Mouse (Mus musculus) limb, embryonic 12.5 days (tissue): ENCODE measurements around the gene Cdc42ep3. TPM values are rescaled to one million over a fixed set of nuclear protein-coding genes. Genes with fewer than 3 reads are reported as not detected.

Experiments used
- ATAC-seq: fragments of 200-750 bp; cut with Nextera tagmentation; 2 replicates; pipeline ENCODE4 v1.8.0; 2017; ENCODE audit warnings: low read depth, moderate TSS enrichment; ENCODE audit not compliant: insufficient number of reproducible peaks, insufficient read depth, low FRiP score, low TSS enrichment
- H3K27ac ChIP-seq: fragments of 300-500 bp; sonication (generic); 2 replicates; pipeline ENCODE4 v1.5.1; 2016; ENCODE audit warnings: mild to moderate bottlenecking, moderate library complexity
- H3K27me3 ChIP-seq: fragments of 300-500 bp; sonication (generic); 2 replicates; pipeline ENCODE4 v1.6.1; 2016; ENCODE audit warnings: mild to moderate bottlenecking, moderate library complexity
- H3K36me3 ChIP-seq: fragments of 300-500 bp; sonication (generic); 2 replicates; pipeline ENCODE4 v1.6.1; 2016; ENCODE audit warnings: mild to moderate bottlenecking, moderate library complexity
- H3K4me1 ChIP-seq: fragments of 300-500 bp; sonication (generic); replicated peaks from 2 replicates; pipeline ENCODE4 v1.6.1; 2016
- H3K4me2 ChIP-seq: fragments of 300-500 bp; sonication (generic); 2 replicates; pipeline ENCODE4 v1.6.1; 2016; ENCODE audit warnings: mild to moderate bottlenecking, moderate library complexity
- H3K4me3 ChIP-seq: fragments of 300-500 bp; sonication (generic); replicated peaks from 2 replicates; pipeline ENCODE4 v1.5.1; 2016; ENCODE audit warnings: mild to moderate bottlenecking
- H3K9ac ChIP-seq: fragments of 300-500 bp; sonication (generic); replicated peaks from 2 replicates; pipeline ENCODE4 v1.6.1; 2016; ENCODE audit warnings: mild to moderate bottlenecking, moderate library complexity
- H3K9me3 ChIP-seq: fragments of 300-500 bp; sonication (generic); 2 replicates; pipeline ENCODE4 v1.6.1; 2016; ENCODE audit warnings: mild to moderate bottlenecking, moderate library complexity
- WGBS: fragments of 180-500 bp; shearing (Covaris S2); methylation state at CpG from one replicate; pipeline ENCODE4 v1.1.7; 2016; 5-methylcytosine and 5-hydroxymethylcytosine counted together
- polyA plus RNA-seq: library from polyadenylated mRNA; unstranded; fragments of >200 nt; fragmentation: Nextera tagmentation; extraction: Ambion mirVana; gene quantifications from 2 replicates; pipeline ENCODE4 v1.2.1, GENCODE M21; 2016

Cdc42ep3 gene
- polyA plus RNA-seq, 1 experiment from 2014 or later, result 85.0 TPM

DNA sequence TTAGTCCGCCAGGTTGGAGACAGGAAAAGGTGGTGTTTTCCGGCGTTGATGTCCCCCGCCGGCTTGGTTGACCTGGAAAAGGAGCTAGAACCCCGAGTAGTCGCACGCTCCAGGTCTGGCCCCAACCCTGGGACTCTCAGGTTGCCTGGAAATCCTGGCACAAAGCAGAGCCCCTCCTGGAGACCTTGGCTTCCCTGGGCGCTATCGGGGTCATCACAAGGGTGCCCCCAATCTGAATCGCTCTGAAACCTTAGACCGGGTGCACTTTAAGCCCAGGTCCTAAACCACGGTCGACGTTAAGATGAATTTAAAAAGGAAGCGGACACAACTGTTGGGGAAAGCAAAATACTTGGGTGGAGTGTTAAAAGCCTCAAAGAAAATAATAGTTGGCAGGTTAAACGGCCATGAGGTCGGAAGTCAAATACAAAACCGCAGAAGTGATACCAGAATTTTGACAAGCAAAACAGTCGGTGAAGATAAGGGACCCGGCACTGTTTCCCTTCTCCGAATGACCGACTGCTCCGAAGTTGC is 1.2 kb upstream of the Cdc42ep3 start:
- H3K4me1 ChIP-seq, result peaks cover 32% of the 10 kb centered on the region
- H3K4me2 ChIP-seq, result peak overlapping the region; percentile 81
- H3K4me3 ChIP-seq, result peak overlapping the region; percentile 74
- 8% methylated on average over 24 of the region's 24 CpGs for WGBS
- peak overlapping the region; percentile 74; the same call in 1 of the 2 replicates for H3K9ac ChIP-seq
- peaks cover 2% of the 10 kb centered on the region; the same call in 1 of the 2 replicates for H3K36me3 ChIP-seq
- no peak overlapping the region for H3K27ac ChIP-seq
- H3K27me3 ChIP-seq, result peaks cover 24% of the 10 kb centered on the region
- no peaks in the 10 kb centered on the region for H3K9me3 ChIP-seq
- 0 out of 2 replicates have a peak, but pooled peaks have one; percentile 27 for ATAC-seq

DNA sequence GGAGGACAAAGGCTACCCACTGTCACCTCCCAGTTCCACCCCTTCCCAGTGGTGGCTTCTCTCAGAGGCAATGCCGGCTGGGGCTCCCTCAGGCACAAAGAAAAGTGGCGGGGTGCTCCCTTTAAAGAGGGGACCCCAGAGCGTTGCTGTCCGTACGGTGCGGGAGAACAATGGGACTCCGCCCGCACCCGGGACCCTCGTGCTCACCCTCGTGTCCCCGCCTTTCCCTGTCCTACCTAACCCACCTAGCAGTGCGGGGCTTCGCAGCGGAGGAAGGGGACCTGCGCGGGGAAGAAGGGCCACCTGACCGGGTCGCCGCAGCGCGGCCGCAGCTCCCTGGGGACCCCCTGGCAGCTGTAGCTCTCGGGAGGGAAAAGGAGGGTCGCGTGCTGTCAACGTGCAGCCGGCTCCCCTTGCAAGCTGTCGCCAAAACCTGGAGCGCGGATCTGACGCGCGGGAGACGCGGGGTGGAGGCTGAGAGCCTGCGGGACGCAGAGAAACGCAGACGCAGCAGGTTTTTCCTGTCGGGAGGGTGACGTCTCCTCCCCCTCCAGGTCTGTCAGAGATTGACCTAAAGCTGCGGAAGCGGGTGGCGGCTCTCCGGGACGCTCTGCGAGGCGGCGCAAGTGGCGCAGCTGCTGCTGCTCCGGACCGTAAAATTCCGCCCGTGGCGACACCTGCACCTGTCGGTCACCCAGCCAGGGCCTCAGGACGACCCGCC is 540 bp upstream of the Cdc42ep3 start:
- H3K4me1 ChIP-seq, result peaks cover 38% of the 10 kb centered on the region
- peak overlapping the region; percentile 74 for H3K4me3 ChIP-seq
- H3K4me2 ChIP-seq, result peak overlapping the region; percentile 81
- peak overlapping the region; percentile 78; the same call in 1 of the 2 replicates for H3K27ac ChIP-seq
- H3K27me3 ChIP-seq, result peaks cover 24% of the 10 kb centered on the region
- H3K36me3 ChIP-seq, result peaks cover 8% of the 10 kb centered on the region; the same call in 1 of the 2 replicates
- under 1% methylated on average over 59 of the region's 59 CpGs for WGBS
- ATAC-seq, result peak; percentile 32; the same call in 1 of the 2 replicates
- H3K9me3 ChIP-seq, result no peaks in the 10 kb centered on the region
- H3K9ac ChIP-seq, result peak overlapping the region; percentile 74

DNA sequence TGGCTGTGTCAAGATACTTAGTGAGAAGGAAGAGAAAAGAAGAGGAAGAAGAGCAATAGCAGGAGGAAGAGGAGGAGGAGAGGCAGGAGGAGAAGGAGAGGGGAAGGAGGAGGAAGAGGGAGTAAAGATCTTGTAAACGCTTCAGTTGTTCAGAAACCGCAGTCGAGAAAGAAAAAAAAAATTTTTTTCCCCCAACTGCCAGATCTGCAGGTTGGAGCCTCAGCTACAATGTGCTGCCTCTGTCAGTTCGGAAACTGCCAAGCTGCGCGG is 782 bp downstream of the Cdc42ep3 start:
- Histone ChIP-seq H3K36me3 (peaks cover 19% of the 10 kb centered on the region; the same call in 1 of the 2 replicates), H3K9me3 (no peaks in the 10 kb centered on the region), H3K27ac (peak overlapping the region; percentile 78), H3K4me3 (peak overlapping the region; percentile 74), H3K27me3 (peaks cover 24% of the 10 kb centered on the region), H3K9ac (peak overlapping the region; percentile 74), H3K4me2 (peak overlapping the region; percentile 81), H3K4me1 (peaks cover 51% of the 10 kb centered on the region)
- ATAC-seq, result no peak
- 0% methylated on average over 6 of the region's 6 CpGs for WGBS

DNA sequence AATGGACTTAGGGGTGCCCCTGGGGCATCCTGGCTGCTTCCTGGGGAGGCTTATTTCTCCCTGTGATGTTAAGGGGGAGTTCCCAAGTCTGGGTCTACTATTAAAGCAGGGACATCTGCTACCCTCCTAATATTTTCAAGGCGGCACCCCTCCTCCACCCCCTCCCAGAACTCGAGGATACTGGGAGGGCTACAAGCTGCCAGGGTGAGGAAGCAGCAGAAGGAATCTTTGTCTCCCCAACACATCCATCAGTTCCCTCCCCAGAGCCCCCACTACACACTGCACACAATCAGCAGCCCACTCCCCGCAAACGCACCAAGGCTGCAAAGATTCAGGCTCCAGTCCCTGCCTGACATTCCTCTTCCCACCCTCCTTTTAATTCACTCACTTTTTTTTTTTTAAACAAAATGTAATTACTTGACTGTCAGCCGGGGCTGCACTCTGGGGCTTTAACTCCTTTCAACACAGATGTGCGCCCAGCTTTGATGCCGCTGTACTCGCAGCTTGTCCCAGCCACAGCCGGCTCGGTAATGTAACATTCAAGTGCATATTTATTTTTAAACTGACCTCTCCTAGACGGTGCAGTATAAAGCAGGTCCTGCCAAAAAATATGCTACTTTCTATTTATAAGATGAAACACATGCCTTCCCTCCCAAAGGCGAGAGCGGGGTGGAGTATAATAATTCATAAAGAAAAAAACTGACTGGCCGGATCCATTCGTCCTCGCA is 1.3 kb downstream of the Cdc42ep3 start:
- Histone ChIP-seq H3K36me3 (peaks cover 19% of the 10 kb centered on the region; the same call in 1 of the 2 replicates), H3K27me3 (peaks cover 24% of the 10 kb centered on the region), H3K4me1 (peaks cover 56% of the 10 kb centered on the region), H3K27ac (peak overlapping the region; percentile 78), H3K9me3 (no peaks in the 10 kb centered on the region), H3K9ac (peak overlapping the region; percentile 74), H3K4me2 (peak overlapping the region; percentile 81), H3K4me3 (peak overlapping the region; percentile 74)
- ATAC-seq, result no peak
- 1% methylated on average over 16 of the region's 16 CpGs for WGBS

DNA sequence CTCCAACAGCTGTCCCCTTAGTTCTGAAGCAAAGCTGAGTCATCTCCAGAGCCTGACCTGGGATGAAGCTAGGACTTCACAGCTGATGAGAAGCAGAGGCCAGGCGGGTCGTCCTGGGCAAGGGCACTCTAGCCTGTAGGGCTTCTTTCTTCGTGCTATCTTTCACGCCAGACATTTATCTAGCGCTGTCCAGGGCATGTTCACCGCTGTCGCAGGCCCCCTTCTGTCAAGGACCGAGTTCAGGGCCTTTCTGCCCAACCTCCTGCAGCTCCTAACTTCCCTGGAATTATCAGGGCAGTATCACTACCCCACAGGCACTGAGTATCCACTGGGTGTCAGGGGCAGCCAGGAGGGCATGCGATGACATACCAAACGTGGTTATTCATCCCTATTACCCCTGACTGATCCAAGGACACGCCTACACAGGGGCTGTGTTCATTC is 4.1 kb downstream of the Cdc42ep3 start:
- Histone ChIP-seq H3K4me2 (peak overlapping the region; percentile 37), H3K27ac (no peak overlapping the region), H3K36me3 (peaks cover 26% of the 10 kb centered on the region; the same call in 1 of the 2 replicates), H3K27me3 (peaks cover 5% of the 10 kb centered on the region; the same call in 1 of the 2 replicates), H3K9me3 (no peaks in the 10 kb centered on the region), H3K4me1 (peaks cover 71% of the 10 kb centered on the region), H3K9ac (0 out of 2 replicates have a peak overlapping the region, but pooled peaks have one; percentile 8), H3K4me3 (peak overlapping the region; percentile 12; the same call in 1 of the 2 replicates)
- no peak for ATAC-seq
- 82% methylated on average over 11 of the region's 11 CpGs for WGBS

DNA sequence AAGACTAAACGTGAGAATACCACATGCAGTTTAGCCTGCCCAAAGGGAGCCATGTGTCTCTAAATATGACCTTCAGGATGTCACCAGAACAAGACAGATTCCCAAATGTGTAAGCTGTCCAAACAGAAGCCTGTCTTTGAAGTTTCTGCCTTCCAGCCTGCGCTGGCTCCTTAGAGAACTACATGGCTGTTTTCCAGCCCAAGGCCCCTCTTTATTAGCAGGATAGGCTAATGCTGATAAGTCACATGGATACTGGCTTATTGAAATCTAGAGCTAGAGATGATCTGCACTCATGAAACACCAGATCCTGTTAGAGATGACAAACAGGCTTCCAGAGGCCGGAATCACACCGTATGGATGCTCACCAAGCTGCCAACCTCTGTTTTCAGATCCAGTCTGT is 5.5 kb downstream of the Cdc42ep3 start:
- peaks cover 32% of the 10 kb centered on the region for H3K36me3 ChIP-seq

DNA sequence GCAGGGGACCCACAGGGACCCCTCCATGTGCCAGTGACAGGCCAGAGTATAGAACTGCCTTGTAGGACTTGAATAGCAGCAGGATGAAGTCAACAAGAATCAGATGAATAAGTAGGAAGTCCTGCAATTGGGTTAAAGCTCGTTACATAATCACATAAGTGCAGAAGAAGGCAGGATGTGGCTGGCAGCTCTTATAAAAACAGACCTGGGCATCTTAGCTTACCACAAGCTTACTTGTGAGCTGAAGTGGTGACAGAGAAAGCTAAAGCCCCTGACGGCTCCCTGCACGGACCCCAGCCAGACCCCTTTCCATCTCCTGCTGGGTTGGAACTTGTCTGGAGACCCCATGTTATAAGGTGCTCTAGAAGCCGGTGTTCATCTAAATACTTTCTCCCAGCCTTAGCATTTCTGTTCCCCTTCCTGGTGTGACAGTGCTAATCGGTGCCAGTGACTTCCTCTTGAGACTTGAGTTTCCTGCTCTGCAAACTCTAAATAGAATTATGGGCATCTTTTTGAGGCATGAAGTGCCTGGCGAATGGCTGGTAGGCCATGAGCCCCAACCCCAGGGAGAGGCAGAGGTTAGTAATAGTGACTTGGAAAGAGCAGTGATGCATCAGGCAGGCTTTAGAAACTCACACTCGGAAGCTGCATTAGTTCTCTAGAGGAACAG is 6.8 kb downstream of the Cdc42ep3 start:
- no peak overlapping the region for H3K4me2 ChIP-seq
- H3K36me3 ChIP-seq, result peaks cover 32% of the 10 kb centered on the region
- no peak overlapping the region for H3K9ac ChIP-seq
- no peak for ATAC-seq
- H3K9me3 ChIP-seq, result no peaks in the 10 kb centered on the region
- peaks cover 85% of the 10 kb centered on the region for H3K4me1 ChIP-seq
- whole genome bisulfite sequencing, result 67% methylated on average over 7 of the region's 7 CpGs
- no peaks in the 10 kb centered on the region for H3K27me3 ChIP-seq
- no peak overlapping the region for H3K27ac ChIP-seq
- H3K4me3 ChIP-seq, result no peak overlapping the region

More for the DNA sequence above, 5.5 kb downstream of the Cdc42ep3 start:
- Histone ChIP-seq H3K4me1 (peaks cover 79% of the 10 kb centered on the region), H3K27me3 (no peaks in the 10 kb centered on the region), H3K9ac (no peak overlapping the region), H3K4me2 (0 out of 2 replicates have a peak overlapping the region, but pooled peaks have one; percentile 15), H3K4me3 (no peak overlapping the region), H3K27ac (no peak overlapping the region), H3K9me3 (no peaks in the 10 kb centered on the region)
- WGBS, result 82% methylated on average over 4 of the region's 4 CpGs
- no peak for ATAC-seq

DNA sequence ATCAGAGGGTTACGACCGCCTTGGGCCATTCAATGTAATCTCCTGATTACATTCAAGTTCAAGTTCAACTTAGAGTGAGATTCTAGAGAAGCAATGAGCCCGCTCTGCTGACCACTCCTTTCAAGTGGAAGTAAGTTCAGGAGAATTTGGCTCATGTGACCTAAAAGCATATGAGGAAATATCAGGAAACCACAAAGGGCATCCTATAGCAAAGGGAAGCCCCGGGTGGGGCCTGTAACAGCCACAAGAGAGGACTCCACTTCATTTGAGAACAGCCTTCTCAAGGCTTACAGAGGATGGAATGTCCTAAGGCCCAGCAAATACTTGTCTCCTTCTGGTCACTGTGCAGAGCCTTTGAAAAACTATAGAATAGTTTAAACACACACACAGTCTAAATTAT is 7.6 kb downstream of the Cdc42ep3 start:
- no peaks in the 10 kb centered on the region for H3K27me3 ChIP-seq
- H3K9me3 ChIP-seq, result no peaks in the 10 kb centered on the region
- H3K4me3 ChIP-seq, result no peak overlapping the region
- ATAC-seq, result no peak
- H3K27ac ChIP-seq, result no peak overlapping the region
- H3K4me1 ChIP-seq, result peaks cover 86% of the 10 kb centered on the region
- no peak overlapping the region for H3K9ac ChIP-seq
- peaks cover 32% of the 10 kb centered on the region for H3K36me3 ChIP-seq
- 90% methylated on average over 4 of the region's 4 CpGs for WGBS
- no peak overlapping the region for H3K4me2 ChIP-seq

DNA sequence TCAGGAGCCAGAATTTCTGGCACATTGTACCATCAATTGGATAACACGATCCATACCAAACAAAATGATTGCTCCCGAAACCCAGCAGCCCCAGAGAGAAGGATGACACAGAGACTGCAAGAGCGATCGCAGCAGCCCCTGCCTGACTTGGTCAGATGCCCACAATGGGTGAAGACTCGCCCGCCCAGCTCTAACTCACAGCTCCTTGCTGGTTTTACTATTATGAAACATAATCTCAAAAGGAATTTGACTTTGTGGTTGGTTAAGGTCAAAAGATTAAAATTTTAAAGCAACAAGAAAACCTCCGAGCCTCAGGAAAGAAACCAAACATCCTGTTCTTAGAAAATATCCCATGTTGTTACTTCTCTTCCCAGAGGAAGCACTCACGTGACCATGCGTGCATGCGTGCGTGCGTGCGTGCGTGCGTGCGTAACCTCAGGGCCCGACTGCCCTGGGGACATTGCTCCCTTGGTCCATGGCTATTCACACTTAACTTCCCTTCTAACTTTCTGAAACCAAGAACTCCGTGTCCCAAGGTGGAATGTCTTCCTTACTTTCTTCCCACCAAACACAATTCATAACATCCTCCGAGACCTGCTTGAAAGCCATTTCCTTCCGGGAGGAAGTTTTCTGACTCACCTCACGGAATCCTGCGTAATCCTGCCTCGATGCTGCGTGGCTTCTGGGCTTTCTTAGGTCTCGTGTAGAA is 9.7 kb downstream of the Cdc42ep3 start:
- Histone ChIP-seq H3K4me1 (peaks cover 76% of the 10 kb centered on the region), H3K4me2 (no peak overlapping the region), H3K36me3 (peaks cover 30% of the 10 kb centered on the region), H3K9ac (no peak overlapping the region), H3K9me3 (no peaks in the 10 kb centered on the region), H3K4me3 (no peak overlapping the region), H3K27me3 (no peaks in the 10 kb centered on the region), H3K27ac (0 out of 2 replicates have a peak overlapping the region, but pooled peaks have one; percentile 24)
- WGBS, result 91% methylated on average over 25 of the region's 25 CpGs
- no peak for ATAC-seq

DNA sequence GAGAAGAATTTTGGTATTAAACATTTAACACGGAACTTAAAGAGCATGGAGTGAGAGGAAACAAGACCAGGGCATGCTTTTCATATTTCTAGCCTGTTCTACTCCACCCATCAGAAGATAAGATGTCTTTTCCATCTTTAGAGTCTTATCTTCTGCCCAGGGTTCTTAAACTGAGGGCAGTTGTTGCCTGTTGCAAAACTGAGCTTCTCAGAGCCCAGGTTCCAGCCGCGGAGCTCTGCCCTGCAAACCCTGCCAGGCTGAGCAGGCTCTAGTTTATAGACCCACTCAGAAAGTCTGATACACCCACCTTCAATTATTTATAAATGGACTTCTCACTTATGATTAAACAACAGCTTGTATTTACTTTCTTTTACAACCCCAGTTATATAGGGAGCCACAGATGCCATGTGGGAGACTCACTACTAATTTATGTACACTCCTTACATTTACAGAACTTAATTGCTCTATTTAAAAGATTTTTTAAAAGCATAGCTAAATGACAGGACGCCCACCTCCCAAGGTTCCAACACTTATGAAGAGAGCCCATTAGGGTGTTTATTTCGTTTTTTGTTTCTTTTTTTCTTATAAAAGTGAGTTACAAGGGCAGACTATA is 11.5 kb downstream of the Cdc42ep3 start:
- H3K4me2 ChIP-seq, result peak overlapping the region; percentile 17

More for the DNA sequence above, 11.5 kb downstream of the Cdc42ep3 start:
- 44% methylated on average over 5 of the region's 5 CpGs for WGBS
- H3K9ac ChIP-seq, result peak overlapping the region; percentile 8; the same call in 1 of the 2 replicates
- H3K4me3 ChIP-seq, result no peak overlapping the region
- no peaks in the 10 kb centered on the region for H3K27me3 ChIP-seq
- H3K36me3 ChIP-seq, result peaks cover 36% of the 10 kb centered on the region
- peak; percentile 53; the same call in 1 of the 2 replicates for ATAC-seq
- H3K27ac ChIP-seq, result peak overlapping the region; percentile 81
- H3K4me1 ChIP-seq, result peaks cover 67% of the 10 kb centered on the region
- no peaks in the 10 kb centered on the region for H3K9me3 ChIP-seq
